Mouse (Mus musculus) limb, embryonic 15.5 days (tissue): ENCODE results near the gene Pcx. TPM values are rescaled to one million over a fixed set of nuclear protein-coding genes. Genes with fewer than 3 reads are reported as not detected.
A peak's percentile ranks its signal among the peaks of the same experiment; 100 is the strongest.

Source experiments
- ATAC-seq: fragments of 200-750 bp; cut with Nextera tagmentation; 2 replicates; pipeline ENCODE4 v1.8.0; 2017; ENCODE audit warnings: low read depth, moderate TSS enrichment; ENCODE audit not compliant: insufficient number of reproducible peaks, low FRiP score, low TSS enrichment
- H3K27ac ChIP-seq: fragments of 300-500 bp; sonication (generic); 2 replicates; pipeline ENCODE4 v1.5.1; 2015; ENCODE audit warnings: moderate library complexity, mild to moderate bottlenecking, inconsistent platforms
- H3K27me3 ChIP-seq: fragments of 300-500 bp; sonication (generic); 2 replicates; pipeline ENCODE4 v1.6.1; 2015; ENCODE audit warnings: inconsistent platforms
- H3K36me3 ChIP-seq: fragments of 300-500 bp; sonication (generic); 2 replicates; pipeline ENCODE4 v1.6.1; 2015; ENCODE audit warnings: inconsistent platforms
- H3K4me1 ChIP-seq: fragments of 300-500 bp; sonication (generic); 2 replicates; pipeline ENCODE4 v1.6.1; 2015; ENCODE audit warnings: inconsistent platforms
- H3K4me2 ChIP-seq: fragments of 300-500 bp; sonication (generic); 2 replicates; pipeline ENCODE4 v1.6.1; 2015; ENCODE audit warnings: mild to moderate bottlenecking, inconsistent platforms
- H3K4me3 ChIP-seq: fragments of 300-500 bp; sonication (generic); 2 replicates; pipeline ENCODE4 v1.5.1; 2015; ENCODE audit warnings: mild to moderate bottlenecking, inconsistent platforms
- H3K9ac ChIP-seq: fragments of 300-500 bp; sonication (generic); 2 replicates; pipeline ENCODE4 v1.6.1; 2015; ENCODE audit warnings: inconsistent platforms
- H3K9me3 ChIP-seq: fragments of 300-500 bp; sonication (generic); 2 replicates; pipeline ENCODE4 v1.6.1; 2016; ENCODE audit warnings: inconsistent platforms
- WGBS: fragments of 180-500 bp; shearing (Covaris S2); methylation state at CpG from one replicate; pipeline ENCODE4 v1.1.7; 2015; 5-methylcytosine and 5-hydroxymethylcytosine counted together
- polyA plus RNA-seq: library from polyadenylated mRNA; unstranded; fragments of >200 nt; fragmentation: Nextera tagmentation; extraction: Ambion mirVana; gene quantifications from 2 replicates; pipeline ENCODE4 v1.2.1, GENCODE M21; 2015

The Pcx gene
- 16.2 and 16.5 TPM in 2 replicates for polyA plus RNA-seq

DNA sequence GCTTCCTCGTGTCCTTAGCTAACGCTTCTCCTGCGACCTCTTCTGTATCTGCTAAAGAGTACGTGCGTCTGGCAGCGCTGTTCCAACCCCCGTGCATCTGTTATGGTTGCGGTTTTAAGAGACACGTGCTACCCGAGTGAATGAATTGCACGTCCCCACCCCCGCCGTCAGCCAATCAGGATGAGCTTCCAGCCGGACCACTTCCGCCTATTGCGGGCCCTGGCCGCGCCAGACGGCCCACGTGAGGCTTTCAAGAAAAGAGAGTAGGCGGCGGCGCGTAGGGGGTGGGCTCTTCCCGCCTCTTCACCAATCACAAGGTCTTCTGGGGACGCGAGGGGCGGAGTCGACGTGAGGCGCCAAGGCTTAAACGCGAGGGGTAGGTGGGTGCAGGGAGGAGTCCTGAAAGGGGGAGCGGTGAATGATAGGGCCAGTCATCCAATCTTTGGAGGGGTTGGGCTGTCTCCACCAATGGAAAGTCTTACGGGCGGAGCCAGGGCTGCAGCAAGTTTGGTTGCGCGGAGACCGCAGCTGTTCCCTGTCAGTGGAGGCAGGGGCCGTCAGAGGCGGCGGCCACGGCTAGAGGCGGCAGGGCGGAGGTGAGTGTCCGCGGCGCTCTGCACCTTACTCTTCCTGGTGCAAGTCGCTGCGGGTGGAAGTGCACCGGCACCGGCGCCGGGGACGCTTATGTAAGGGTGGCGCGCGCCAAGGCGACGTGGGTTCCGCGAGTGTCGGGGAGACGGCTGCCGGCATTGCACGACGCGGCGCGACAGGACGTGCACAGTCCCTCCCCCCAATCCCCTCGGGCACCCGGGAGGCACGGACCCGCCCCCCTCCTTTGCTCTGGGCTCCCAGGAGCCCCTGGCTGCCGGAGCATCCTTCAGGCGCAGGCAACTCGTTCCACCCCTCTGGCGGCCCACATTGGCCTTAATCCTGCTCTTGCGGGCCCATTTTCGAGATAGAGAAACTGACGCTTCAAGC is at the start of gene Pcx:
Gene Pcx (plus strand): TSS at position 487 of the 978 bp plus-strand sequence.
- WGBS = under 1% methylated on average over 79 of the region's 82 CpGs
- no peak within 1 kb of the TSS for H3K27ac ChIP-seq

DNA sequence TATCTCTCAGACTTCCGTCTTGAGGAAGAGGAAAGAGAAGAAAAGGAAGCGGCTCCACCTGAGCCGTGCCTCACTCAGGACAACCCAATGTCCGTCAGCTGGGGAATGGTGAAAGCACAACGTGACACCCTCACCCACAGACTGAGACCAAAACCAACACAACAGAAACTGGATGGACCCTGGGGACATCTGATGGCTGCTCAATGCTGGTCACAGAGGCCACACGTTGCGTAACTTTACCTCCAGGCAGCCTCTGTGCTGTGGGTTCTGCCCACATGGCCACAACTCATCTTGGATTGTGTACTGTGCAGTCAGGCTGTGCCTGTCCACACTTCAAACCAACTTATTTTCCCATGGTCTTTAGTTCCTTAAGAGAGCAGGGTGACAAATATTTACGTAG is 48.3 kb upstream of the Pcx start:
- no peaks in the 10 kb centered on the region for H3K27me3 ChIP-seq
- 87% methylated on average over 8 of the region's 8 CpGs for WGBS
- ATAC-seq = no peak
- H3K36me3 ChIP-seq = no peaks in the 10 kb centered on the region
- H3K4me1 ChIP-seq = no peaks in the 10 kb centered on the region
- no peak overlapping the region for H3K4me3 ChIP-seq
- no peak overlapping the region for H3K9ac ChIP-seq
- H3K9me3 ChIP-seq = no peaks in the 10 kb centered on the region
- no peak overlapping the region for H3K27ac ChIP-seq
- no peak overlapping the region for H3K4me2 ChIP-seq

More for the DNA sequence above, at the start of gene Pcx:
- peaks cover 18% of the 10 kb centered on the region for H3K4me1 ChIP-seq
- H3K9ac ChIP-seq = peak within 1 kb of the TSS; percentile 55
- H3K4me3 ChIP-seq = peak within 1 kb of the TSS; percentile 77
- 0 out of 2 replicates have a peak, but pooled peaks cover 10% of the 10 kb centered on the region for H3K27me3 ChIP-seq
- ATAC-seq = peak; percentile 100
- peak within 1 kb of the TSS; percentile 92 for H3K4me2 ChIP-seq
- H3K9me3 ChIP-seq = no peaks in the 10 kb centered on the region
- H3K36me3 ChIP-seq = no peaks in the 10 kb centered on the region

DNA sequence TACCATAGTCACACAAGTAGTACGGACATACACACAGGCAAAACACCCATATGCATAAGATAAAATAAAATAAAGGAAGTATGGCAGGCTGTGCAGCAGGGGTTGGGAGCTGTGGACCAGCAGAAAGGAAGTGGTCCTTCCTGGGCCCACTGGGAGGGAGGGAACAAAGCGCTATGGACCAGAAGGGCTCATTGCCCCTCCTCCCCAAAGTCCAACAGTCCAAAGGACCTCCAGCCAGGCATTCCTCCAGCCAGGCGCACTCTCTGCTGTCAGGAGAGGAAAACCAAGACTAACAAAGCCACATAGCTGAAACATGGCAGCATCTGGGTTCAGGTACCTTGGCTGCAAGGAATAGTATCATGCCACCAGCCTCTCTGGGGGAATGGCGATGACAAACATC is 45.6 kb upstream of the Pcx start:
- Histone ChIP-seq H3K4me2 (no peak overlapping the region), H3K36me3 (no peaks in the 10 kb centered on the region), H3K9me3 (no peaks in the 10 kb centered on the region), H3K4me1 (no peaks in the 10 kb centered on the region), H3K27ac (no peak overlapping the region), H3K9ac (no peak overlapping the region), H3K27me3 (no peaks in the 10 kb centered on the region), H3K4me3 (no peak overlapping the region)
- 90% methylated on average over 4 of the region's 4 CpGs for WGBS
- no peak for ATAC-seq

DNA sequence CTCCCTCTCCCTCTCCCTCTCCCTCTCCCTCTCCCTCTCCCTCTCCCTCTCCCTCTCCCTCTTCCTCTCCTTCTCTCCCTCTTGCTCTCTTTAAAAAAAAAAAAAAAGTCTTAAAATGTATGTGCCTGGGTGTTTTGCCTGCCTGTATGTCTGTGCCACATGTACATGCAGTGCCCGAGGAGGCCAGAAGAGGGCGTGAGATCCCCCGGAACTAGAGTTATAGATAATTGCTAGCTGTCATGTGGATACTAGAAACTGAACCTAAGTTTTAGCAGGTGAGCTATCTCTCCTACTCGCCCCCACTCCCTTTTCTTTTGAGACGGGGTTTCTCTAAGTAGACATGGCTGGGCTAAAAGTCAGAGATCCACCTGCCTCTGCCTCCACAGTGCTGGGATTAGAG is 41.9 kb upstream of the Pcx start:
- no peak overlapping the region for H3K4me3 ChIP-seq
- ATAC-seq = no peak
- 30% methylated on average over 5 of the region's 5 CpGs for WGBS

DNA sequence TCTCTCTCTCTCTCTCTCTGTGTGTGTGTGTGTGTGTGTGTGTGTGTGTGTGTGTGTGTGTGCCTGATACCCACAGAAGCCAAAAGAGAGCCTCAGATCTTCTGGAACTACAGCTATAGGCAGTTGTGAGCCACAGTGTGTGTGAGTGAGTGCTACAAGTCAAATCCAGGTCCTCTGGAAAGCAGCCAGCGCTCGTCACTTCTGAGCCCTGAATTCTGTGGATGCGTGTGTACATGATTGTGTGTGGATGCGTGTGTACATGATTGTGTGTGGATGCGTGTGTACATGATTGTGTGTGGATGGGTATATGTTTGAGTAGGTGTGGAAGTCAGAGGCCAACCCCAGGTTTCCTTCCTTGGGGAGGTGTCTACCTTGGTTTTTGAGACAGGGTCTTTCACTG is 36.7 kb upstream of the Pcx start:
- Histone ChIP-seq H3K27ac (no peak overlapping the region), H3K9ac (no peak overlapping the region), H3K4me3 (no peak overlapping the region), H3K36me3 (no peaks in the 10 kb centered on the region), H3K4me2 (no peak overlapping the region), H3K27me3 (peaks cover 35% of the 10 kb centered on the region), H3K9me3 (no peaks in the 10 kb centered on the region), H3K4me1 (peaks cover 14% of the 10 kb centered on the region)
- 78% methylated on average over 5 of the region's 5 CpGs for WGBS
- no peak for ATAC-seq

More for the DNA sequence above, 41.9 kb upstream of the Pcx start:
- no peak overlapping the region for H3K9ac ChIP-seq
- no peaks in the 10 kb centered on the region for H3K36me3 ChIP-seq
- no peaks in the 10 kb centered on the region for H3K4me1 ChIP-seq
- H3K27me3 ChIP-seq = no peaks in the 10 kb centered on the region
- no peaks in the 10 kb centered on the region for H3K9me3 ChIP-seq
- H3K4me2 ChIP-seq = no peak overlapping the region
- no peak overlapping the region for H3K27ac ChIP-seq

DNA sequence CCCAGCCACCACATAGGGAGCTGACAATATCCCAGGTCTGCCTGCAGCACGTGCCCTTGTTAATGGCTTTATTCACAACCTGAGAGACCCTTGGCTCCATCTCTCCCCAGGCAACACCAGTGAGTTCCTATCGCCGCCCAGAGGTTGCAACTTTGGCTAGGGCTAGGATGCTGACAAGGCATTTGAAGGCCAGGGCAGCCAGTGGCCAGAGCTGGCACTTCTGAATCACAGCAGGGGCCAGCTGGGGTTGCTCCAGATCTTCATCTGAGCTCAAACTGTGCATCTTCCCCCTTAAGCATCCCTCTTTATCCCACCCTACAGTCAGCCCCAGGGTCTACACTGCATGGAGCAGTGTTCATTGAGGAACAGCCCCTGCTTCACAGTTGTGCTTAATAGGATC is 35.5 kb upstream of the Pcx start:
- Histone ChIP-seq H3K4me1 (peaks cover 14% of the 10 kb centered on the region), H3K9me3 (no peaks in the 10 kb centered on the region), H3K4me3 (no peak overlapping the region), H3K27me3 (peaks cover 39% of the 10 kb centered on the region), H3K4me2 (no peak overlapping the region), H3K27ac (no peak overlapping the region), H3K9ac (no peak overlapping the region), H3K36me3 (no peaks in the 10 kb centered on the region)
- WGBS = 51% methylated on average over 3 of the region's 3 CpGs
- no peak for ATAC-seq

DNA sequence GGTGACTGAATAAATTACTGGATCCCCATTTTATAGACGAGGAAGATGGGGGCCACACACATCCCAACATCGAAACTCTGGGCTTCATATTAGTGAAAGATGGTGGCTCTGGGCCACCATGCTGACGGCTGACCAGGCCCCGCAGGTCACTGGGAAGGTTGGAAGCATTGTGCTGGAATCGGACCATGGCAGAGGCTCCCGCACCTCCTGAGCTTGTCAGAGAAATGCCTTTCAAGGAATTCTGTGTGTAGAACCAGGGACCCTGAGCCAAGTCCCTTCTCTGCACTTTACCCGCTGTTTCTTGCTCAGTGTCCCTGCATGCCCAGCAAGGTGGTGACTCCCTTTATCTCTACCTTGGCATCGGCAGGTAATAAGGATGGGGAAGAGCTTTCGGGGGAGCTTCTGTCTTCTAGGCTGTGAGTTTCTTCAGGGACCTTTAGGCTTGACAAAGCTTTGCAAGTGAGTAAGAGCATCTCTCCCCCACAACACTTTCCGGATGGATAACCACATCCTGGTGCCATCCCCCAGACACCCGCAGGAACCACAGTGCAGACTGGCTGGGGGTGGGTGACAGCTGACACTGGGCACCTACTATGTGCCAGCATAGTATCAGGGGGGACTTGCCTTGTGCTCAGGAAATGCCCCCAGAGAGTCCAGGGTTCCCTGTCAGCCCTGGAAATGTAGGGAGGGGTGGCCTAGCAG is 34.9 kb upstream of the Pcx start:
- Histone ChIP-seq H3K27ac (no peak overlapping the region), H3K27me3 (peaks cover 39% of the 10 kb centered on the region), H3K36me3 (no peaks in the 10 kb centered on the region), H3K9ac (no peak overlapping the region), H3K9me3 (no peaks in the 10 kb centered on the region), H3K4me2 (no peak overlapping the region), H3K4me3 (no peak overlapping the region), H3K4me1 (peaks cover 14% of the 10 kb centered on the region)
- ATAC-seq = no peak
- 74% methylated on average over 11 of the region's 11 CpGs for WGBS

DNA sequence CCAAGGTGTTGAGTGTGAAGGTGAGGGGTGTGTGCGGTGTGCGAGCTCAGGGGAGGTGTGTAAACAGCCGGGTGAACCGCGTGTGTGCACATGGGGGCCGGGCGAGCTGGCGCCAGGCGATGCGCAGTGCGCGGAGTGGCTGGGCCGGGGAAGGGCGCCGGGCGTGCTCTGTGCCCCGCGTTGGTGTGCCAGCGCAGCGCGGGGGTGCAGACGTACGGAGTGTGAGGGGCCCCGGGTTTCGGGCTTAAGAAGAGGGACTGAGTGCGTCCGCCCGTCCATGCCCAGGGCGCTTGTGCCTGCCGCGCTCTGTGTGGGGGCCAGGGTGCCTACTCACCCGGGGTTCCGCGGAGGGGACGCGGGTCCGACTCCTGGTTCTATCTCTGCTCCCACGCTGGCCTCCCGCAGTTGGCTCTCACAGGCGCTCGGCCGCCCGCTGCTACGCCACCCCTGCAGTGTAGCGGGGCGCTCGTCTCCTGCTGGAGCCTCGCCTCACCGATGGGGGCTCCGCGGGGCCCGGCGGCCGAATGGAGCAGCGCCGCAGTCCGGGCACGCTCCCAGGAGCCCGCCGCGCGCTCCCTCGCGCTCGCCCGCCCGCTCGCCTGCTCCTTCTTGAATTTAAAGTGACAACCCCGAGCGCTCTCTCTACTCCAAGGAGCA is 33.5 kb upstream of the Pcx start:
- WGBS = under 1% methylated on average over 70 of the region's 70 CpGs
- H3K27me3 ChIP-seq = peaks cover 39% of the 10 kb centered on the region

DNA sequence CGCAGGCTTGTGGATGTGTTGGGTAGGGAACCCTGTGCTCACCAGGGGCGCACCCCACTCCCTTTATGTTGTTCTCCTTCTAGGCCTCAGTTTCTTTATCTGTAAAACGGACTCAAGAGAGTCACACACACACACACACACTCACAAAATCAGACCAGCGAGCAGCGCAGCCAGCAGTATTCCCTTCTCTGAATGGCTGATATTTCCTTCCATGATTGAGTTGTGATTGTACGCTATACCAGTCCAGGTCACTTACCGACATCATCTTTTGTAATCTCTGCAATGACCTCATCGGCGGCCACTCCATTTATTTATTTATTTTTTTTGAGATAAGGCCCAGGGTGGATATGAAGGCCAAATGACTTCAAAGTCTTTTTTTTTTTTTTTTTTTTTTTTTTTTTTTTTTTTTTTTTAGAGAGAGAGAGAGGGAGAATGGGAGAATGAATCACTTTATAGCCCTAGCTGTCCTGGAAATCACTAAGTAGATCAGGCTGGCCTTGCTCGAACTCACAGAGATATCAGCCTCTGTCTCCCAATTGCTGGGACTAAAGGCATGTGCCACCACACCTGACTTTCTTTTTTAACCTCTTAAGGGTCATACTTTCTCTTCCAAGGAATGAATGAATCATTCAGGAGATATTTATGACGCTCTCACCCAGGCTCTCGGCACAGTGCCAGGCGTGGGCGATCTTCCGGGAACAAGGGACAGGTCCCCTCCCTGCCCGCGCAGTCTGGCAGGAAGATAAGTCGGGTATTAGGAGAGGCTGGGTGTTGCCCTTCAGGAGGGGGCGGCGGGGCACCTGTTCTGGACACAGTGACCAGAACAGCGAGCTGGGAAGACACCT is 32.7 kb upstream of the Pcx start, which contains the start of gene Syt12:
Gene Syt12 (minus strand): TSS at position 103 of the 845 bp plus-strand sequence.
- Histone ChIP-seq H3K36me3 (no peaks in the 10 kb centered on the region), H3K4me2 (peak within 1 kb of the TSS; percentile 99), H3K9ac (peak within 1 kb of the TSS; percentile 33), H3K9me3 (no peaks in the 10 kb centered on the region), H3K4me1 (peaks cover 14% of the 10 kb centered on the region), H3K27ac (no peak within 1 kb of the TSS), H3K27me3 (peaks cover 39% of the 10 kb centered on the region), H3K4me3 (peak within 1 kb of the TSS; percentile 55)
- ATAC-seq = no peak
- 32% methylated on average over 21 of the region's 21 CpGs for WGBS

More for the DNA sequence above, 33.5 kb upstream of the Pcx start:
- Histone ChIP-seq H3K27ac (no peak overlapping the region), H3K4me1 (peaks cover 14% of the 10 kb centered on the region), H3K9me3 (no peaks in the 10 kb centered on the region), H3K9ac (peak overlapping the region; percentile 33), H3K4me2 (peak overlapping the region; percentile 99), H3K4me3 (peak overlapping the region; percentile 55), H3K36me3 (no peaks in the 10 kb centered on the region)
- ATAC-seq = peak; percentile 33; the same call in 1 of the 2 replicates

DNA sequence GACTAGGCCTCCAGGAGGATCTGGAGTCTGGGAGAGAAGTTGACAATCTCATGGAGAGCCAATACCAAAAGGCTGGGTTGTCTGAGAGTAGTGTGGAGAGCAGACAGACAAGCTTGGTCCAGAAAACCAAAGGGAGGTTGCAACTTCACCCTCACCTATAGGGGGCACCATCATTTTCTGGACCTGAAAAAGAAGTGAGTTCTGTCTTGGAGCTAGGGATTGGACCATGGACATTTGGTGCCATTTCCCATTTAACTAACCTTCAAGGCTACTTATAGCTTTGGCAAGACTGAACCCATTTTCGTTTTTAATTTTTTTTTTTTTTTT is 32.1 kb upstream of the Pcx start:
- no peaks in the 10 kb centered on the region for H3K9me3 ChIP-seq

DNA sequence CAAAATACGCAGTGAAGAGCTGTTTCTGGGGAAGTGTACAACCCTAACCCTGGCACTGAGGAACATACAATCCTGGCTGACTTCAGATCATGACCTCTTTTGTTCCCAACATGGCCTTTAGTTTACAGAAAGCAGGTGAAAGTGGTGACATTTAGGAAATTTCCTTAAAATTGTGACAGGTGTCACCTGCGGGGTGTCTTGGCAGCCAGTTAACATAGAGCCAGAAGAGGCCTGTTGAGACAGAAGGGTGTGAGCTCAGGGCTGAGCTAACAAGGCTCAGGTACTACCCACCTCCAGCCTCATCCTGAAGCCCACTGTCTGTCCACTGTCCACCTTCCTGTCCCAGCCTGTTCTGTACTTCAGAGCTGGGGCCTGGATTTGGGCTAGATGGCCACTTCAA is 30.2 kb upstream of the Pcx start:
- H3K36me3 ChIP-seq = no peaks in the 10 kb centered on the region
- peaks cover 32% of the 10 kb centered on the region for H3K27me3 ChIP-seq
- H3K4me3 ChIP-seq = no peak overlapping the region
- peaks cover 14% of the 10 kb centered on the region for H3K4me1 ChIP-seq
- H3K9me3 ChIP-seq = no peaks in the 10 kb centered on the region
- H3K4me2 ChIP-seq = no peak overlapping the region
- 82% methylated on average over 2 of the region's 2 CpGs for WGBS
- no peak for ATAC-seq
- H3K9ac ChIP-seq = no peak overlapping the region
- no peak overlapping the region for H3K27ac ChIP-seq

More for the DNA sequence above, 32.1 kb upstream of the Pcx start:
- Histone ChIP-seq H3K4me2 (no peak overlapping the region), H3K27me3 (peaks cover 39% of the 10 kb centered on the region), H3K4me3 (no peak overlapping the region), H3K9ac (no peak overlapping the region), H3K27ac (no peak overlapping the region), H3K36me3 (no peaks in the 10 kb centered on the region), H3K4me1 (peaks cover 14% of the 10 kb centered on the region)
- 29% methylated on average over 1 of the region's 1 CpGs for WGBS
- ATAC-seq = no peak
